Mouse (Mus musculus) spleen, adult 2 months (tissue): Measurements from ENCODE around the gene Mprip.

Experiments used
- CTCF ChIP-seq: fragments of 200-500 bp; IDR thresholded peaks from 2 replicates; pipeline ENCODE4 v1.5.1; 2011; ENCODE audit warnings: mild to moderate bottlenecking, inconsistent platforms; ENCODE audit not compliant: insufficient read depth, insufficient read length, insufficient replicate concordance; ENCODE audit errors: extremely low read depth
- POLR2A ChIP-seq: fragments of 200-500 bp; IDR thresholded peaks from 2 replicates; pipeline ENCODE4 v1.6.1; 2011; ENCODE audit warnings: low read depth, low read length, inconsistent platforms

DNA sequence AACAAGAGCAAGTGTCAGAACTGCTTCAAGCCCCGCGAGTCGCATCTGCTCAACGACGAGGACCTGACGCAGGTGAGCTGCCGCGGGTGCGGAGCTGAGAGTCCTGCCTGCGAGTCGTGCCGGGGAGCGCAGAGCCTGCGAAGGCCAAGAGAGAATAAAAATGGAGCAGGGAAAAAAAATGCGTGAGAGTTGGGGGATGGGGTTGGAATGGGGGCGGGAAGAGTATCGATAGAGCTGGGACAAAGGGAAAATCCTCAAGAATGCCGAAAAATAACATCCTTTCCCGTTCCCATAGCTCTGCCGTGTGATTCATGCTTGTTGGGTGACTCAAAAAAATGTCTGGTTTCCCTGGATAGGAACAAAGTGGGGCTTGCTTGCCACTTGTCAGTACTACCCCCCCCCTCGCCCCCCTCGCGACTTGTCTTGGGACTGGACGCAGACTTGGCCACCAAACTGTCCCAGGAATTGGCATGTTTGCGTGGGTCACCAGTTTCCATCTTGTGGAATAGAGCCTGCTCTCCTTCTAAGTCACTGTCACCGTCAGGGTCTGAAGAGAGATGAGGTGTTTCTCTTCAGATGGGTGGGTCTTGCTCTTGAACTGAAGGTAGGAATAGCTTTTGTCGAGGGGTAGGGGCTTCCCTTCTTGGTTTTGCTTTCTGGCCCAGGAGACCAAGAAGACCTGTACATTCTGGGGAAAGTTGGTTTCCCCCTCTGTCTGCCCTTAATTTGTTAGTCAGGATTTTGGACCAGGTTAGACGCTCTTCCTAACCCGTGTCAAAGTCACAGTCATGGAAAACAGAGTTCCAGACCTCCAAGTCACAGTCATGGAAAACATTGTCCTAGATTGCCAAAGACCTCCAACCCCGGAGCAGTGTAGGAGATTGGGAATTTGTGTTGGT, 2.0 kb downstream of the Mprip start:
- TF ChIP-seq CTCF (no peak), POLR2A (no peak)
